Mouse (Mus musculus): ENCODE measurements at regions not wholly inside any gene's neighbourhood (a gene's known extent, or its start where the extent isn't known, plus 50 kb on each side); places are given as distances from the start of the nearest gene placed in this dataset.

DNA sequence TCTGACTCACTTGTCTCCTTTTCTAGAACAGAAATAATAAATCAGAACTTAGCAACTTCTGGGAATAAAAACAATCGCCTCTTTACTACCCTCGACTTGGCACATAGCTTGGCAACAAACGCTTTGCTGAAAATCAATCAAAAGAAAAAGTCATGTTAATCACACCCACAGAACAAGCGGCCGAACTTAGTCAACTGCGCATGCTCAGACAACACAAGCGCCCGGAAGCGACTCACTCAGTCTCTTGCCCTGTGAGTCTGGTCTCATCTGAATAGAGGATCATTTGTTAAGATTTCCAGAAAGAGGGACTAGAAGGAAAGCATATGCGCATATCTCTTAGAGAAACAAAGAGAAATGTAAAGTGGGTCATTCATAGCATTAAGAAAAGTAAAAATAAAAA, 375.8 kb downstream of the Gpd2 start:
- DNase-seq (ENCODE audit: low spot score in 2 of 2), result no peak

- no peak for DNase-seq (ENCODE audit: low spot score in 2 of 2)
These were observed 377.2 kb downstream of the Gpd2 start for GRCm38 (mm10) chr2:57614587-57614991.

DNA sequence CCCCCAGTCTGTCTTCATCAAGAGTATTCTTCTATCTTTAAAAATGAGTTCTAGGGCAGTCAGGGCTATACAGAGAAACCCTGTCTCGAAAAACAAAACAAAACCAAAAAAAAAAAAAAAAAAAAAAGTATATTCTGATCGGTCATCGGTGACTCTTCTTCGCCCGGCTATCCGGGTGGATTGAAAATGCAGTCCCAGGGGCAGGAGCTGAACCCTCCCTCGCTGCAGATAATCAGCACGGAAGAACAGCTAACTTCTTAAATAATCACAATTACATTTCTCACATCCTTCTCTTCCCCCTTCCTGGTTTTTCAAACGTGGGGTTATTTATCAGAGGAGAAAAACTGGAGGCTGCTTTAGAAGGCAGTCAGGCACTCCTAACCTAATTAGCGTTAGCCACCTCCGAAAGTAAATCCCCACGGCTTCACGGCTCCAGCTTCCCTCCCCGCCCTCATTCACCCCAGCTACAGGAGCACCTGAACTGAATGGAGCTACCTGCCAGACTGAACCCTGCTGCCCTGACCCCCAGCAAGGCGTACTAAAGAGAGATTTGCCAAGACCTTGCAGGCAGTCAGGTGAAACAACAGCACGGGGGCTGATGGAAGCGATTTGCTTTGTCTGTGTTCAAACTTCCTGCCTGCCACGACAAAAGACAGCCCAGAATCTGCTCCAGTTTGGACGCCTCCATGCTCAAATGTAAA, 379.2 kb downstream of the Gpd2 start:
- no peak for DNase-seq (ENCODE audit: low spot score in 2 of 2)

- no peak for DNase-seq (ENCODE audit: low spot score in 2 of 2)
These were observed 379.8 kb downstream of the Gpd2 start for GRCm38 (mm10) chr2:57617258-57617657.

DNA sequence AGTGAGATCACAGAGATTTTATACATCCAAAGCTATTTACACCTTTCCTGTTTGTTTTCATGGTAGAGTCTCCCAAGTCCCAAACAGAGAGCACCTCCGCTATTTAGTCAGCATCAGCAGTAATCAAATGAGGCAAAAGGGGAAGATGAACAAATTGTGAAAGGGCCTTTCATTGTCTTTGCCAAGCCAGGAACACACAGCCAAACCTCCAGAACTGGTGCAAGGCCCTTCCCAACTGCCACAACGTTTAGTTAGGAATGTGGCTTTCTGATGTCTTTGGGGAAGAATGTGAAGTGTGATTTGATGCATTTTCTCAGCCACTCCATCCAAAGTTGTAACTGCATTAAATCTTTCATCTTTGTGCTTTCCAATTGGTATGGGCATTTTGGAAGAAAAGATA, 353.6 kb upstream of the Galnt5 start:
- no peak for DNase-seq (ENCODE audit: low spot score in 2 of 2)

DNA sequence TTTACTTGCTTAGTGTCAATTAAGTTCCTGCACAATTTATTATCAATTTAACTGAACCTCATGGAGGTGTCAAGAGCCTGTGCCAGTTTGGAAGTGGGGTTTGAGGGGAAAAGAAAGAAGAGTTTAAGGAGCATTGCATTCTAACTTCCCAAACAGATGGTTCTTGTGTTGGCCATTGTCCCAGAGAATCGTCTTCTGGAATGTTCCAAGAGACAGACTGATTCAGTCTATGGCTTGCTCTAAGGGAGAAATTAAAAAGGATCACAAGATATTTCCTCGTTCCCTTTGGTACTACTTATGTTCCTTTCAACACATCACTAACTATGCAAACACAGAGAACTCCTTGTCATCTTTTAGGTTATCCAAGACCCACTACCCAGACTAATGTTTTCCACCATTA, 353.1 kb upstream of the Galnt5 start:
- DNase-seq (ENCODE audit: low spot score in 2 of 2), result no peak

DNA sequence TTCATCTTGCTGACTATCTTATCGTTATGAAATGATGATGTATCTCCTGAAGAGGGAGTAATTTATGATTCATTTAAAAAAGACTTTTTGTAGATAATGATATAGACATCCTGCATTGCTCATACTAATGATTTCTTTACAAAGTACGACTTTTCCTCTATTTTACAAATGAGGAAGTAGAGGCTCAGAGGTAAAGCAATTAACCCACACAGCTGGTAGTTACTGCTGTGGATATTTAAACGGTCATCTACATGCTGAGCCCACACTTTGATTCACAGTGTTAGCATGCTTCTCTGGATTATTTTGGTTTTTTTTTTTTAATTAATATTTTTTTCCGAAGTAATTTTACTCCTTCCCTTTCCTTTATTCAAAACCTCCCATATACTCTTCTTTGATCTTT, 348.7 kb upstream of the Galnt5 start:
- DNase-seq (ENCODE audit: low spot score in 2 of 2), result no peak

GRCm38 (mm10) chr2:57657409-57657808, 340.3 kb upstream of the Galnt5 start:
- no peak for DNase-seq (ENCODE audit: low spot score in 2 of 2)

GRCm38 (mm10) chr2:57661838-57662237, 335.8 kb upstream of the Galnt5 start:
- no peak for DNase-seq (ENCODE audit: low spot score in 2 of 2)

GRCm38 (mm10) chr2:57672007-57672643, 325.6 kb upstream of the Galnt5 start:
- DNase-seq (ENCODE audit: low spot score in 2 of 2), result no peak

GRCm38 (mm10) chr2:57689877-57690276, 307.8 kb upstream of the Galnt5 start:
- DNase-seq (ENCODE audit: low spot score in 2 of 2), result no peak

GRCm38 (mm10) chr2:57696992-57697772, 300.5 kb upstream of the Galnt5 start:
- no peak for DNase-seq (ENCODE audit: low spot score in 2 of 2)

- no peak for DNase-seq (ENCODE audit: low spot score in 2 of 2)
These were observed 299.0 kb upstream of the Galnt5 start for GRCm38 (mm10) chr2:57698659-57699061.

DNA sequence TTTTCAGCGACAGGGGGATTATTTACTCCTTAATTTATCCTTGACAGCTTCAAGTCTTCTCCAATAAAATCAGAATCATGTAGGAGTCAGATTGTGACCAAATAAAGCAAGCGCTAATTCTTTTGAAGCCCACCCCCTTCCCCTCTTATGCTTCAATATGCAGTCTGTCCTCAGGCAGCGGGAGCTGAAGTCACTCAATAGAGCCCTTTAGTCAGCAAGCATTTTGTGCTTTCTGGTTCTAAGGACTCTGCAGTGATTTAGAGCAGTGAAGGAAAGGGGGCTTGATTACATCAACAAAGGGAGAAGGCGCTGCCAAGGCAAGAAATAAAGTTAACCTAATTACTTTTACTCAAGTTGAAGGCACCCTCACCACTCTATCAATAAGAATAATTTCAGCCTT, 298.5 kb upstream of the Galnt5 start:
- DNase-seq (ENCODE audit: low spot score in 2 of 2), result no peak

DNA sequence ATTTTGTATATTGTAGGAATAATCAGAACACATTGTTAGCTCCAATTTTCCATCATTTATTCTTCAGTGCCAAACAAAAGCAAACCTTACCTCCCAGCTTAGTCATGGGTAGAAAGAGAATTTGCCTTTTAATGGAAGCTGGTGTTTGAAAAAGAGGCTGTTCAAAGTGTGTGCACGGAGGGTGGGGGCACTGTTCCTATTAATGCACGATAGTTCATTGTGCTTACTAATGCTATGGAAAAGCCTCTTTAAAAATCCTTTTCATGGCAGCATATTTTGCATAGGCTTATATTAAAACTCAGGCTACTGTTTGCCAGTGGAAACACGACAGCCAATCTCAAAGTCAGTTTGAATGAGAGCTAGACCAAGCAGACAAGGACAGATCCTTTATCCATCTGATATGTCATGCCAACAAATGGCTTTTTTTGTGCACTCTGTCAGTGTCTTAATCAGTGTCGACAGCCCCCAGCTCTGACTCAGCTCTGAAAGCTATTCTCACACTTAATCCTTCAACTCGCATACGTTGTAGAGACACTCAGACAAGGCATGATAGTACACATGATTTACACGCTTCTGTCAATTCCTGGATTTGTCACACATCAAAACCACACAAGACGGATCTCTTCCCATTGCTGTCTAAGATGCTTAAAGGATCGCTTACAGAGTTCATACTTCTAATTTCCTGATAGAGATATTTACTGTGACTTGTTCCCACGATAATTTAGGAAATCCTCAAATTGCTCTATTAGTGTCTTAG, 280.8 kb upstream of the Galnt5 start:
- DNase-seq (ENCODE audit: low spot score in 2 of 2), result no peak
